Mouse (Mus musculus) embryonic facial prominence, embryonic 11.5 days (tissue): ENCODE measurements around the gene Hspbp1. TPM values are rescaled to one million over a fixed set of nuclear protein-coding genes. Genes with fewer than 3 reads are reported as not detected.

Source experiments
- ATAC-seq: fragments of 200-750 bp; cut with Nextera tagmentation; replicated peaks from 2 replicates; pipeline ENCODE4 v1.8.0; 2017; ENCODE audit warnings: low read depth; ENCODE audit not compliant: insufficient number of reproducible peaks, low FRiP score, low TSS enrichment
- DNase-seq: peaks from one replicate; pipeline ENCODE4 v3.0.0-alpha.2; 2015; ENCODE audit warnings: low spot score
- H3K27ac ChIP-seq: fragments of 300-500 bp; sonication (generic); replicated peaks from 2 replicates; pipeline ENCODE4 v1.5.1; 2014; ENCODE audit warnings: mild to moderate bottlenecking, low read depth, low read length, control low read depth
- H3K27me3 ChIP-seq: fragments of 300-500 bp; sonication (generic); 2 replicates; pipeline ENCODE4 v1.6.1; 2014; ENCODE audit warnings: mild to moderate bottlenecking, low read length, moderate library complexity, mixed read lengths; ENCODE audit not compliant: control insufficient read depth, insufficient read depth
- H3K36me3 ChIP-seq: fragments of 300-500 bp; sonication (generic); replicated peaks from 2 replicates; pipeline ENCODE4 v1.6.1; 2014; ENCODE audit warnings: low read depth, mild to moderate bottlenecking, low read length, moderate library complexity, mixed read lengths; ENCODE audit not compliant: control insufficient read depth, insufficient read depth
- H3K4me1 ChIP-seq: fragments of 300-500 bp; sonication (generic); 2 replicates; pipeline ENCODE4 v1.6.1; 2014; ENCODE audit warnings: low read length, mixed read lengths; ENCODE audit not compliant: control insufficient read depth, insufficient read depth
- H3K4me2 ChIP-seq: fragments of 300-500 bp; sonication (generic); 2 replicates; pipeline ENCODE4 v1.6.1; 2014; ENCODE audit warnings: low read depth, mild to moderate bottlenecking, control low read depth, low read length, moderate library complexity
- H3K4me3 ChIP-seq: fragments of 300-500 bp; sonication (generic); 2 replicates; pipeline ENCODE4 v1.5.1; 2014; ENCODE audit warnings: low read depth, low read length, control low read depth
- H3K9ac ChIP-seq: fragments of 300-500 bp; sonication (generic); replicated peaks from 2 replicates; pipeline ENCODE4 v1.6.1; 2014; ENCODE audit warnings: mild to moderate bottlenecking, control low read depth, low read length
- H3K9me3 ChIP-seq: fragments of 300-500 bp; sonication (generic); replicated peaks from 2 replicates; pipeline ENCODE4 v1.6.1; 2016; ENCODE audit warnings: mild to moderate bottlenecking, low read length, inconsistent platforms, mixed read lengths; ENCODE audit not compliant: control insufficient read depth
- WGBS: fragments of 180-500 bp; shearing (Covaris S2); extraction: QIAGEN DNeasy Blood & Tissue Kit; methylation state at CpG from one replicate; pipeline ENCODE4 v1.1.7; 2014; 5-methylcytosine and 5-hydroxymethylcytosine counted together
- polyA plus RNA-seq: library from polyadenylated mRNA; unstranded; fragments of >200 nt; fragmentation: Nextera tagmentation; extraction: Ambion mirVana; gene quantifications from 2 replicates; pipeline ENCODE4 v1.2.1, GENCODE M21; 2014

Gene Hspbp1
- polyA plus RNA-seq, 1 experiment from 2014 or later: 102 TPM

DNA sequence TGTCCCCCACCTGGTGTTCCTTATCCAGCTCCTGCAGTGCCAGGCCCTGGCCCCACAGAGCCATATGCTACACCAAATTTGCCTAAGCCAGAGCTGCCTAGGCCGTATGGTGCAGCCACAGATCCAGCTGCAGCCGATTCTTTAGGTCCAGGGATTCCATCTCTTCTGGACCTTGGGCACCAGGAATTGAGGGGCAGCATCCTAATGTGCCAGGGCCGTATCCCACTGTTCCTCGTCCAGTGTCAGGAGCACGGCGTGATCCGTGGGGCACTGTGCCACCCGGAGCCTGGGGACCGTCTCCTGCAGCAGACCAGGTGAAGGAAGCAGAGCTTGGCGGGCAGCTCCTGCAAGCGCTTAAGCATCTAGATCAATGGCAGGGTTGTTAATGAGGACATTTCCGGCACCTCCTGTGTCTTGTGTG lies 72.9 kb downstream of the Hspbp1 start:
- Histone ChIP-seq H3K36me3 (no peaks in the 10 kb centered on the region), H3K9me3 (no peaks in the 10 kb centered on the region), H3K27me3 (no peaks in the 10 kb centered on the region), H3K27ac (no peak overlapping the region), H3K4me3 (no peak overlapping the region), H3K4me2 (no peak overlapping the region), H3K9ac (no peak overlapping the region), H3K4me1 (no peaks in the 10 kb centered on the region)
- WGBS: 80% methylated on average over 12 of the region's 12 CpGs
- no peak for ATAC-seq
- no peak for DNase-seq

DNA sequence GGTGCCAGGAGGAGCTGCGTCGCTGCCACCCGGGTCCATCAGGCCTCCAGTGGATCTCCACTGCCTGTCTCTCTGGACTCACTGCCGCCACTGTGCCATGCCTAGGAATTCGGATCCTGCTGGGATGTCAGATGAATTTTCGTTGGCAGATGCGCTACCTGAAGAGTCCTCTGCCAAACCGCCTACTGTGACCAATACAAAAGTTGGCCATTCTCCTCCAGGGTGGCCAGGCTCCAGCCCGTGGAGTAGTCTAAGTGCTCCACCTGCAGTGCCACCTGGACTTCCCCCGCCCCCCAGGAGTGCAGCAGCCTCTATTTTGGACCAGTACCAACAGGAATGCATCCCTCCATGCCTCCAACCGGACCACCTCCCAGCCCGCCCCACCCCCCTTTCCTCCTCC lies 73.4 kb downstream of the Hspbp1 start:
- H3K4me2 ChIP-seq: no peak overlapping the region
- ATAC-seq (no peak), DNase-seq (no peak)
- no peak overlapping the region for H3K4me3 ChIP-seq
- no peaks in the 10 kb centered on the region for H3K4me1 ChIP-seq
- 83% methylated on average over 12 of the region's 12 CpGs for WGBS
- H3K36me3 ChIP-seq: no peaks in the 10 kb centered on the region
- no peaks in the 10 kb centered on the region for H3K9me3 ChIP-seq
- no peaks in the 10 kb centered on the region for H3K27me3 ChIP-seq
- H3K9ac ChIP-seq: no peak overlapping the region
- H3K27ac ChIP-seq: no peak overlapping the region

Other genes starting within 250 kb of the Hspbp1 start
- 26.0 and 32.9 TPM in 2 replicates for gene Rdh13, start 239.4 kb downstream of the Hspbp1 start, polyA plus RNA-seq
- gene Eps8l1, start 224.4 kb downstream of the Hspbp1 start, polyA plus RNA-seq: 3.0 and 5.8 TPM in 2 replicates
- 33.0 and 35.3 TPM in 2 replicates for gene Ppp1r12c, start 183.4 kb downstream of the Hspbp1 start, polyA plus RNA-seq
- 44.9 and 61.5 TPM in 2 replicates for gene Tnnt1, start 168.7 kb downstream of the Hspbp1 start, polyA plus RNA-seq
- gene Tnni3, start 160.8 kb downstream of the Hspbp1 start, polyA plus RNA-seq: 2.6 and 9.9 TPM in 2 replicates
- 1.0 and 1.6 TPM in 2 replicates for gene Dnaaf3, start 152.6 kb downstream of the Hspbp1 start, polyA plus RNA-seq
- 4.8 and 6.6 TPM in 2 replicates for gene Syt5, start 137.5 kb downstream of the Hspbp1 start, polyA plus RNA-seq
- not detected in 2 replicates for gene Ptprh, start 81.0 kb downstream of the Hspbp1 start, polyA plus RNA-seq
- 0.63 and 2.5 TPM in 2 replicates for gene Tmem86b, start 53.6 kb downstream of the Hspbp1 start, polyA plus RNA-seq
- gene Ppp6r1, start 26.0 kb downstream of the Hspbp1 start, polyA plus RNA-seq: 4.9 and 5.0 TPM in 2 replicates
- 2.1 and 2.3 TPM in 2 replicates for gene Brsk1, start 5.5 kb upstream of the Hspbp1 start, polyA plus RNA-seq
- not detected in 2 replicates for gene Tmem150b, start 40.2 kb upstream of the Hspbp1 start, polyA plus RNA-seq
- 55.7 and 61.6 TPM in 2 replicates for gene Kmt5c, start 55.0 kb upstream of the Hspbp1 start, polyA plus RNA-seq
- gene Cox6b2, start 68.0 kb upstream of the Hspbp1 start, polyA plus RNA-seq: 41.6 and 42.1 TPM in 2 replicates
- gene Fam71e2, start 86.2 kb upstream of the Hspbp1 start, polyA plus RNA-seq: not detected in 2 replicates
- 0.21 TPM in 1 of 2 replicates, not detected in the other for gene Il11, start 97.8 kb upstream of the Hspbp1 start, polyA plus RNA-seq
- not detected in 2 replicates for gene Tmem190, start 97.9 kb upstream of the Hspbp1 start, polyA plus RNA-seq
- 1.3 and 1.4 TPM in 2 replicates for gene Tmem238, start 104.6 kb upstream of the Hspbp1 start, polyA plus RNA-seq
- gene Rpl28, start 107.8 kb upstream of the Hspbp1 start, polyA plus RNA-seq: 149 and 169 TPM in 2 replicates
- 453 and 487 TPM in 2 replicates for gene Ube2s, start 127.5 kb upstream of the Hspbp1 start, polyA plus RNA-seq
- 0.72 TPM in 2 replicates for gene Shisa7, start 159.6 kb upstream of the Hspbp1 start, polyA plus RNA-seq
- gene Isoc2b, start 185.2 kb upstream of the Hspbp1 start, polyA plus RNA-seq: 2.4 and 2.9 TPM in 2 replicates
- gene Isoc2a, start 192.1 kb upstream of the Hspbp1 start, polyA plus RNA-seq: 0.70 and 0.72 TPM in 2 replicates
- gene Gm36210, start 221.4 kb upstream of the Hspbp1 start, polyA plus RNA-seq: 0.27 TPM in 1 of 2 replicates, not detected in the other
- gene Zfp628, start 230.1 kb upstream of the Hspbp1 start, polyA plus RNA-seq: 2.5 and 3.6 TPM in 2 replicates
- gene Nat14, start 237.0 kb upstream of the Hspbp1 start, polyA plus RNA-seq: 2.7 and 2.8 TPM in 2 replicates
- gene Ssc5d, start 240.7 kb upstream of the Hspbp1 start, polyA plus RNA-seq: 0.97 and 1.2 TPM in 2 replicates